8 mouse cellular contexts compared by ENCODE assay signal in genomic region chr17:24936259-24937237, GRCm38 (mm10). TPM values are rescaled to one million over a fixed set of nuclear protein-coding genes. Genes with fewer than 3 reads are reported as not detected.
DNase-seq lines count a peak whose midpoint lies in the region; ATAC-seq and TF ChIP-seq lines count a peak whose summit lies in the region.

Gene Mapk8ip3 (minus strand): TSS chr17:24936977.

- peak; percentile 94 for DNase-seq in CH12.LX (ENCODE audit: extremely low read depth)
- peak; percentile 93 for DNase-seq in c-Kit-positive CD71-positive TER-119-negative erythroid progenitor cells, embryonic 14.5 days (ENCODE audit: low read depth)
- peak; percentile 92 for DNase-seq in heart, postnatal 0 days (ENCODE audit: low spot score)
- peak; percentile 96 to 97 for DNase-seq in kidney, postnatal 4 days

- peak; percentile 98 for ATAC-seq in forebrain, embryonic 12.5 days (ENCODE audit: low FRiP score)
- ATAC-seq in heart, postnatal 0 days (ENCODE audit: insufficient read depth, low read depth): peak; percentile 98
- ATAC-seq in liver, embryonic 16.5 days (ENCODE audit: low read depth): peak; percentile 99
- ATAC-seq in neural tube, embryonic 13.5 days (ENCODE audit: low read depth): peak; percentile 99

- peak within 1 kb of the TSS; percentile 65 for H3K27ac ChIP-seq in CH12.LX (ENCODE audit: insufficient read depth, low read depth)
- H3K27ac ChIP-seq in forebrain, embryonic 12.5 days: peak within 1 kb of the TSS; percentile 88
- peak within 1 kb of the TSS; percentile 78 for H3K27ac ChIP-seq in heart, postnatal 0 days (ENCODE audit: low read depth)
- H3K27ac ChIP-seq in liver, embryonic 16.5 days (ENCODE audit: low read length): peak within 1 kb of the TSS; percentile 90
- peak within 1 kb of the TSS; percentile 84 for H3K27ac ChIP-seq in neural tube, embryonic 13.5 days (replicated peaks)
- H3K27ac ChIP-seq in testis, adult 2 months (ENCODE audit: control insufficient read depth, insufficient read depth, low read depth, low read length): peak within 1 kb of the TSS; percentile 76

- in situ Hi-C loops in CH12.LX (cut with MboI; ENCODE audit: low pct_ligation_motif_present, low pct_unique_long_range_greater_than_20kb, low sequenced_read_pairs): no loop called here

- H3K4me3 ChIP-seq in CH12.LX (replicated peaks in 1 of 3; ENCODE audit: low read depth in 2 of 3, low read length in 2 of 3, poor library complexity in 1 of 3): peak within 1 kb of the TSS; percentile 74 to 99 (median 98)
- peak within 1 kb of the TSS; percentile 93 for H3K4me3 ChIP-seq in forebrain, embryonic 12.5 days (replicated peaks)
- H3K4me3 ChIP-seq in heart, postnatal 0 days (ENCODE audit: low read depth, low read length): peak within 1 kb of the TSS; percentile 73
- H3K4me3 ChIP-seq in liver, embryonic 16.5 days (ENCODE audit: low read depth, low read length): peak within 1 kb of the TSS; percentile 78
- peak within 1 kb of the TSS; percentile 80 for H3K4me3 ChIP-seq in neural tube, embryonic 13.5 days
- peak within 1 kb of the TSS; percentile 78 for H3K4me3 ChIP-seq in testis, adult 2 months (ENCODE audit: control insufficient read depth, low read depth, low read length)

- peaks cover 8 to 35% of the 10 kb centered on the region in 2 experiments for H3K36me3 ChIP-seq in CH12.LX (replicated peaks in 1 of 2; ENCODE audit: control insufficient read depth in 1 of 2, insufficient read depth in 1 of 2, low read length in 1 of 2)
- peaks cover 10% of the 10 kb centered on the region; the same call in 1 of the 2 replicates for H3K36me3 ChIP-seq in forebrain, embryonic 12.5 days (replicated peaks)
- H3K36me3 ChIP-seq in heart, postnatal 0 days (replicated peaks; ENCODE audit: control insufficient read depth, insufficient read depth, low read length): no peaks in the 10 kb centered on the region
- H3K36me3 ChIP-seq in liver, embryonic 16.5 days (ENCODE audit: control insufficient read depth, insufficient read depth): peaks cover 2% of the 10 kb centered on the region; the same call in 1 of the 2 replicates
- H3K36me3 ChIP-seq in neural tube, embryonic 13.5 days: peaks cover 18% of the 10 kb centered on the region
- no peaks in the 10 kb centered on the region for H3K36me3 ChIP-seq in testis, adult 2 months (ENCODE audit: control insufficient read depth, insufficient read depth, low read length)

- peak within 1 kb of the TSS; percentile 88 for H3K9ac ChIP-seq in CH12.LX (ENCODE audit: insufficient read depth, low read depth)
- peak within 1 kb of the TSS; percentile 93 for H3K9ac ChIP-seq in forebrain, embryonic 12.5 days
- H3K9ac ChIP-seq in heart, postnatal 0 days (replicated peaks; ENCODE audit: low read depth, low read length): peak within 1 kb of the TSS; percentile 62
- peak within 1 kb of the TSS; percentile 90 for H3K9ac ChIP-seq in liver, embryonic 16.5 days (ENCODE audit: low read depth, low read length)
- peak within 1 kb of the TSS; percentile 98 for H3K9ac ChIP-seq in neural tube, embryonic 13.5 days

- H3K4me1 ChIP-seq in CH12.LX (ENCODE audit: control insufficient read depth in 1 of 2, insufficient read depth in 2 of 2): peaks cover 8 to 41% of the 10 kb centered on the region in 2 experiments; a peak in 3 of 4 replicates
- peaks cover 27% of the 10 kb centered on the region for H3K4me1 ChIP-seq in forebrain, embryonic 12.5 days
- H3K4me1 ChIP-seq in heart, postnatal 0 days (ENCODE audit: control insufficient read depth, insufficient read depth): peaks cover 18% of the 10 kb centered on the region
- peaks cover 30% of the 10 kb centered on the region for H3K4me1 ChIP-seq in liver, embryonic 16.5 days (ENCODE audit: control insufficient read depth, low read depth, low read length)
- H3K4me1 ChIP-seq in neural tube, embryonic 13.5 days (replicated peaks): peaks cover 34% of the 10 kb centered on the region
- H3K4me1 ChIP-seq in testis, adult 2 months (ENCODE audit: control insufficient read depth, insufficient read depth, low read length): peaks cover 5% of the 10 kb centered on the region

- TF ChIP-seq EP300 in CH12.LX (IDR thresholded peaks at IDR 0.05; ENCODE audit: low read length): no peak
- TF ChIP-seq EP300 in heart, postnatal 0 days (IDR thresholded peaks at IDR 0.05; ENCODE audit: low read depth): no peak

- peak; percentile 95 for TF ChIP-seq POLR2A in CH12.LX (IDR thresholded peaks at IDR 0.05; ENCODE audit: low read depth, low read length)
- TF ChIP-seq POLR2A in testis, adult 2 months (IDR thresholded peaks at IDR 0.05; ENCODE audit: control insufficient read depth, low read depth, low read length): peak; percentile 88

- under 1% methylated on average over 78 of the region's 78 CpGs for WGBS in forebrain, embryonic 12.5 days
- under 1% methylated on average over 78 of the region's 78 CpGs for WGBS in heart, postnatal 0 days
- WGBS in liver, embryonic 16.5 days (ENCODE audit: insufficient replicate concordance): under 1% methylated on average over 77 of the region's 78 CpGs
- WGBS in neural tube, embryonic 13.5 days: under 1% methylated on average over 78 of the region's 78 CpGs

- no peaks in the 10 kb centered on the region for H3K9me3 ChIP-seq in CH12.LX (replicated peaks; ENCODE audit: low read length)
- no peaks in the 10 kb centered on the region for H3K9me3 ChIP-seq in forebrain, embryonic 12.5 days
- no peaks in the 10 kb centered on the region for H3K9me3 ChIP-seq in heart, postnatal 0 days (replicated peaks; ENCODE audit: control insufficient read depth, low read length)
- no peaks in the 10 kb centered on the region for H3K9me3 ChIP-seq in liver, embryonic 16.5 days (replicated peaks; ENCODE audit: control insufficient read depth, low read length)
- H3K9me3 ChIP-seq in neural tube, embryonic 13.5 days: no peaks in the 10 kb centered on the region

- peak; percentile 46 for TF ChIP-seq RAD21 in CH12.LX (IDR thresholded peaks at IDR 0.05; ENCODE audit: low read depth, low read length)

- dilution Hi-C loops in CH12.LX (cut with MboI; ENCODE audit: extremely low pct_ligation_motif_present, extremely low pct_unique_long_range_greater_than_20kb, low sequenced_read_pairs): no loop called here

- peak within 1 kb of the TSS; percentile 90 for H3K4me2 ChIP-seq in CH12.LX (ENCODE audit: insufficient read depth, low read depth, poor library complexity, severe bottlenecking)
- peak within 1 kb of the TSS; percentile 75 for H3K4me2 ChIP-seq in forebrain, embryonic 12.5 days
- peak within 1 kb of the TSS; percentile 79 for H3K4me2 ChIP-seq in heart, postnatal 0 days (ENCODE audit: low read depth, low read length)
- peak within 1 kb of the TSS; percentile 95 for H3K4me2 ChIP-seq in liver, embryonic 16.5 days (ENCODE audit: low read depth, low read length)
- H3K4me2 ChIP-seq in neural tube, embryonic 13.5 days: peak within 1 kb of the TSS; percentile 93

- H3K79me2 ChIP-seq in CH12.LX (replicated peaks; ENCODE audit: control insufficient read depth, extremely low read depth, insufficient read depth, poor library complexity, severe bottlenecking): peaks cover 46% of the 10 kb centered on the region

- no peaks in the 10 kb centered on the region for H3K27me3 ChIP-seq in CH12.LX (replicated peaks)
- H3K27me3 ChIP-seq in forebrain, embryonic 12.5 days: no peaks in the 10 kb centered on the region
- H3K27me3 ChIP-seq in heart, postnatal 0 days (ENCODE audit: control insufficient read depth, insufficient read depth, low read length): no peaks in the 10 kb centered on the region
- no peaks in the 10 kb centered on the region for H3K27me3 ChIP-seq in liver, embryonic 16.5 days (ENCODE audit: control insufficient read depth, insufficient read depth, low read depth, low read length)
- H3K27me3 ChIP-seq in neural tube, embryonic 13.5 days: no peaks in the 10 kb centered on the region
- H3K27me3 ChIP-seq in testis, adult 2 months (ENCODE audit: control insufficient read depth, insufficient read depth, low read length): no peaks in the 10 kb centered on the region

- peak in 1 of 2 experiments; percentile 59; a peak in 2 of 4 replicates for TF ChIP-seq CTCF in CH12.LX (conservative IDR thresholded peaks at IDR 0.05 in 1 of 2, IDR thresholded peaks at IDR 0.05 in 1 of 2; ENCODE audit: low read depth in 2 of 2, low read length in 2 of 2)
- TF ChIP-seq CTCF in heart, postnatal 0 days (IDR thresholded peaks at IDR 0.05; ENCODE audit: low read depth): no peak; the same call in 1 of the 2 replicates
- no peak for TF ChIP-seq CTCF in testis, adult 2 months (IDR thresholded peaks at IDR 0.05; ENCODE audit: control insufficient read depth, insufficient read depth, insufficient replicate concordance, low read depth, low read length)

TF ChIP-seq in CH12.LX, 34 proteins besides CTCF, POLR2A, EP300 and RAD21 (continues in another document):
- TF ChIP-seq USF2 (conservative IDR thresholded peaks at IDR 0.05; ENCODE audit: low read depth, low read length) (no peak), MAX (IDR thresholded peaks at IDR 0.05; ENCODE audit: low read length) (peak; percentile 18; the same call in 1 of the 2 replicates), BHLHE40 (IDR thresholded peaks at IDR 0.05; ENCODE audit: low read depth, low read length) (no peak), ZMIZ1 (IDR thresholded peaks at IDR 0.05; ENCODE audit: low read depth, low read length) (peak; percentile 86), SIN3A (IDR thresholded peaks at IDR 0.05; ENCODE audit: low read length) (peak; percentile 26), SMC3 (IDR thresholded peaks at IDR 0.05; ENCODE audit: low read depth, low read length) (peak; percentile 33), USF1 (IDR thresholded peaks at IDR 0.05; ENCODE audit: low read depth, low read length) (no peak), NELFE (IDR thresholded peaks at IDR 0.05; ENCODE audit: low read depth, low read length) (peak; percentile 89), MEF2A (IDR thresholded peaks at IDR 0.05; ENCODE audit: borderline replicate concordance, low read depth, low read length) (0 out of 2 replicates have a peak, but pooled peaks have one; percentile 7), CHD2 (IDR thresholded peaks at IDR 0.05; ENCODE audit: low read length) (no peak), MXI1 (IDR thresholded peaks at IDR 0.05; ENCODE audit: low read depth, low read length) (peak; percentile 48; the same call in 1 of the 2 replicates), PAX5 (IDR thresholded peaks at IDR 0.05; ENCODE audit: low read length) (no peak), ELF1 (IDR thresholded peaks at IDR 0.05; ENCODE audit: low read depth, low read length) (peak; percentile 93)

RNA-seq across cellular contexts. Expression of gene Mapk8ip3, which starts in this region (rescaled TPM):
- total RNA-seq in CH12.LX (2012; rRNA removed) (34.1 and 34.2 TPM in 2 replicates), CH12.LX (2014; rRNA removed) (14.5 and 15.8 TPM in 2 replicates)
- polyA plus RNA-seq in CH12.LX (2012; ENCODE audit: insufficient read length, low read depth): 41.4 and 44.0 TPM in 2 replicates
- polyA plus RNA-seq in forebrain, embryonic 12.5 days (2016; fragmentation: Nextera tagmentation; extraction: Ambion mirVana): 76.5 and 78.2 TPM in 2 replicates
- 57.8 and 65.1 TPM in 2 replicates for total RNA-seq in heart, postnatal 0 days (2014; rRNA removed; ENCODE audit: low replicate concordance)
- polyA plus RNA-seq in heart, postnatal 0 days (2015; fragmentation: Nextera tagmentation; extraction: Ambion mirVana): 13.1 and 13.3 TPM in 2 replicates
- polyA plus RNA-seq in liver, embryonic 16.5 days (2015; fragmentation: Nextera tagmentation; extraction: Ambion mirVana): 9.5 and 11.6 TPM in 2 replicates
- 82.2 and 85.8 TPM in 2 replicates for polyA plus RNA-seq in neural tube, embryonic 13.5 days (2015; fragmentation: Nextera tagmentation; extraction: Ambion mirVana)
- 60.2 and 62.6 TPM in 2 replicates for polyA plus RNA-seq in testis, adult 2 months (2012; rRNA removed)

Comparison
In these comparisons a context has a peak if more than half of its experiments do, and no peak if none do; other contexts are left out.
1. Peak in every context shown above with its lines: DNase-seq, ATAC-seq, H3K4me3 ChIP-seq and H3K27ac ChIP-seq.